ENCODE assay signal across 7 mouse cellular contexts in the genomic region with DNA sequence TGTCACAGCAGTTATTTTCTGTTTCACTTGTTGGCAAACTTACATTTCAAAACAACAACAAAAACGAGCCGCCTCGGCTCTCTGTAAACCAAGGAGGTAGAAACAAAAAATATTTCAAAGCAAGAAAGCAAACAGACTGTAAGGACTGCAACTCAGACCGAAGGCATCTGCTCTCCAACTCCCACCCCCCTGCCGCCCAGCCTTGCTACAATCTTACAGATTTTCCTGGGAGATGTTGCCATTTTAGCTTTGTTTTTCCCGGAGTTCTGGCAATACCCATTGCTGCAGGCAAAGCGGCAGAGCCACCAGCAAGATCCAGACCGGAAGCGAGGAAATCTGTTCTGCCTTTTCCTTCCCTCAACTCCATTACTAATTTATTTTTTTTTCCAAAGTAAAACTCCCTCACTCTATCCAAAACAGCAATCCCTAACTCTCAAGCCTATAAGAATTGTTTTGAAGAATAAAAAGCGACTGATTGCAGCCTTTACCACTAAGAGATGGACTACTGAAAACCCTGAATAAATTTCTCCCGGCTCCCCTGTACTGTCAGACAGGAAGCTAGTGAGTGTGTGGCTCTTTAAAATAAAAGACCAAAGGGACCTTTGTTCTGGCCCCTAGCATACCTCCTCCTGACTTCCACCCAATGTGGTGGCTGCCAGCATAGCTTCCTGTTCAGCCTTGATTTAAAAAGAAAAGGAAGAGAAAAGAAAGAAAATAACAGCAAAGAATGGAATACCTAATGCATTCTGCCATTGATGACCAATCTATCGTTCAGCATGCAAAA.
DNase-seq lines count a peak whose midpoint lies in the region; ATAC-seq and TF ChIP-seq lines count a peak whose summit lies in the region.

No protein-coding gene starts in this region.

- peak overlapping the region; percentile 60 for H3K27ac ChIP-seq in forebrain, postnatal 0 days (ENCODE audit: low read depth, low read length)
- 0 out of 2 replicates have a peak overlapping the region, but pooled peaks have one; percentile 25 for H3K27ac ChIP-seq in intestine, embryonic 14.5 days (ENCODE audit: low read depth)

- no peaks in the 10 kb centered on the region for H3K27me3 ChIP-seq in forebrain, postnatal 0 days (ENCODE audit: insufficient read depth, low read length)
- H3K27me3 ChIP-seq in intestine, embryonic 14.5 days (replicated peaks; ENCODE audit: control insufficient read depth, insufficient read depth, low read length): no peaks in the 10 kb centered on the region

- DNase-seq in ovary, postnatal 36 days (ENCODE audit: low spot score): peak; percentile 13
- no peak for DNase-seq in ovary, adult 18-20 months (ENCODE audit: low spot score)
- peak; percentile 66 for DNase-seq in forebrain, postnatal 0 days
- no peak for DNase-seq in intestine, embryonic 14.5 days (ENCODE audit: low spot score)
- peak; percentile 3 for DNase-seq in lung, postnatal 36 days
- DNase-seq in thymus, postnatal 0 days (ENCODE audit: low spot score): no peak
- no peak for DNase-seq in gastrocnemius, adult 18-20 months (ENCODE audit: low spot score)

- H3K36me3 ChIP-seq in forebrain, postnatal 0 days (ENCODE audit: insufficient read depth): no peaks in the 10 kb centered on the region
- no peaks in the 10 kb centered on the region for H3K36me3 ChIP-seq in intestine, embryonic 14.5 days (ENCODE audit: control insufficient read depth, insufficient read depth, low read length)

- H3K4me2 ChIP-seq in forebrain, postnatal 0 days (ENCODE audit: low read depth): peak overlapping the region; percentile 54
- H3K4me2 ChIP-seq in intestine, embryonic 14.5 days (ENCODE audit: low read length): peak overlapping the region; percentile 34

- H3K4me1 ChIP-seq in forebrain, postnatal 0 days (ENCODE audit: insufficient read depth): peaks cover 6% of the 10 kb centered on the region; the same call in 1 of the 2 replicates
- no peaks in the 10 kb centered on the region; the same call in 1 of the 2 replicates for H3K4me1 ChIP-seq in intestine, embryonic 14.5 days (replicated peaks; ENCODE audit: control insufficient read depth, insufficient read depth, low read length)

- ATAC-seq in forebrain, postnatal 0 days: peak; percentile 65
- ATAC-seq in intestine, embryonic 14.5 days (replicated peaks; ENCODE audit: low FRiP score, low TSS enrichment, low read depth): no peak

- 12% methylated on average over 12 of the region's 12 CpGs for WGBS in forebrain, postnatal 0 days
- WGBS in intestine, embryonic 14.5 days: 51% methylated on average over 12 of the region's 12 CpGs

- no peak for TF ChIP-seq CTCF in forebrain, postnatal 0 days (IDR thresholded peaks at IDR 0.05; ENCODE audit: low read depth)

- H3K4me3 ChIP-seq in forebrain, postnatal 0 days (ENCODE audit: low read depth, low read length): peak overlapping the region; percentile 27
- no peak overlapping the region for H3K4me3 ChIP-seq in intestine, embryonic 14.5 days (ENCODE audit: low read depth, low read length)

- no peaks in the 10 kb centered on the region for H3K9me3 ChIP-seq in forebrain, postnatal 0 days (ENCODE audit: low read length)
- H3K9me3 ChIP-seq in intestine, embryonic 14.5 days (ENCODE audit: control insufficient read depth, low read length): no peaks in the 10 kb centered on the region

- peak overlapping the region; percentile 40 for H3K9ac ChIP-seq in forebrain, postnatal 0 days
- H3K9ac ChIP-seq in intestine, embryonic 14.5 days (ENCODE audit: low read length): no peak overlapping the region

Comparison
In these comparisons a context has a peak if more than half of its experiments do, and no peak if none do; other contexts are left out.
1. DNase-seq: peak in ovary, postnatal 36 days (single experiment), forebrain, postnatal 0 days (single experiment) and lung, postnatal 36 days (single experiment); none in ovary, adult 18-20 months (single experiment), intestine, embryonic 14.5 days (single experiment), thymus, postnatal 0 days (single experiment) and gastrocnemius, adult 18-20 months (single experiment).